Mouse (Mus musculus) stomach, embryonic 16.5 days (tissue): ENCODE measurements around the gene Olfr1312. TPM values are rescaled to one million over a fixed set of nuclear protein-coding genes. Genes with fewer than 3 reads are reported as not detected.
"Not testable (repeated sequence)": the region's sequence is repeated elsewhere in the genome, so short reads cannot be mapped to it uniquely, and the experiment has no call there.

Experiments used
- ATAC-seq: fragments of 200-750 bp; cut with Nextera tagmentation; 2 replicates; pipeline ENCODE4 v1.8.0; 2017; ENCODE audit warnings: moderate number of reproducible peaks, moderate TSS enrichment; ENCODE audit not compliant: insufficient read depth, low FRiP score
- H3K27ac ChIP-seq: fragments of 300-500 bp; sonication (generic); 2 replicates; pipeline ENCODE4 v1.5.1; 2014; ENCODE audit warnings: low read length
- H3K27me3 ChIP-seq: fragments of 300-500 bp; sonication (generic); 2 replicates; pipeline ENCODE4 v1.6.1; 2014; ENCODE audit warnings: low read length, control low read depth, mixed read lengths; ENCODE audit not compliant: control insufficient read depth, insufficient read depth
- H3K36me3 ChIP-seq: fragments of 300-500 bp; sonication (generic); 2 replicates; pipeline ENCODE4 v1.6.1; 2014; ENCODE audit warnings: low read length; ENCODE audit not compliant: control insufficient read depth, insufficient read depth
- H3K4me1 ChIP-seq: fragments of 300-500 bp; sonication (generic); 2 replicates; pipeline ENCODE4 v1.6.1; 2014; ENCODE audit warnings: low read length, control low read depth, mixed read lengths; ENCODE audit not compliant: control insufficient read depth, insufficient read depth
- H3K4me2 ChIP-seq: fragments of 300-500 bp; sonication (generic); 2 replicates; pipeline ENCODE4 v1.6.1; 2014; ENCODE audit warnings: low read depth, low read length, mixed read lengths
- H3K4me3 ChIP-seq: fragments of 300-500 bp; sonication (generic); replicated peaks from 2 replicates; pipeline ENCODE4 v1.5.1; 2014; ENCODE audit warnings: mild to moderate bottlenecking, low read length
- H3K9ac ChIP-seq: fragments of 300-500 bp; sonication (generic); 2 replicates; pipeline ENCODE4 v1.6.1; 2014; ENCODE audit warnings: low read length
- H3K9me3 ChIP-seq: fragments of 300-500 bp; sonication (generic); replicated peaks from 2 replicates; pipeline ENCODE4 v1.6.1; 2016; ENCODE audit warnings: low read length, control low read depth; ENCODE audit not compliant: control insufficient read depth
- WGBS: fragments of 180-500 bp; shearing (Covaris S2); extraction: QIAGEN DNeasy Blood & Tissue Kit; methylation state at CpG from one replicate; pipeline ENCODE4 v1.1.7; 2014; 5-methylcytosine and 5-hydroxymethylcytosine counted together
- polyA plus RNA-seq: library from polyadenylated mRNA; unstranded; fragments of >200 nt; fragmentation: Nextera tagmentation; extraction: Ambion mirVana; gene quantifications from 2 replicates; pipeline ENCODE4 v1.2.1, GENCODE M21; 2015

Olfr1312 gene
- polyA plus RNA-seq: not detected in 2 replicates

DNA sequence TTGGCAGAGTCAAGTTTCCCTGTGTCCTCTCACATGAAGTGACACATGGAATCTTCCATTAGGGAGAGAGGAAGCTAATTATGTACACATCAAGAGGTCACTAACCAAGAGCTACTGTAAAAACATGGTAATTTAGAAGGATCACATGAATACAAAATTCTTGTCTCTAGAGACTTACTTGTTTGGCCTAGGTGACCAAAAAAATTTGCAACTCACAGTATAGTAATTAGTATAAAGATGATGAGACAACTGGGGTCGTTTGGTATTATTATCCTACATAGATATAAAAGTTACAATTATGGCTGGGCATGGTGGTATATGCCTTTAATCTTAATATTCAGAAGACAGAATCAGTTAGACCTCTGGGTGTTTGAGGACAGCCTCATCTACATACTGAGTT lies at the start of gene Olfr1312:
TSS of gene Olfr1312 (minus strand) at position 101 of the 400 bp plus-strand sequence.
- Histone ChIP-seq H3K27ac (no peak within 1 kb of the TSS), H3K27me3 (no peaks in the 10 kb centered on the region), H3K9ac (no peak within 1 kb of the TSS), H3K9me3 (no peaks in the 10 kb centered on the region), H3K4me2 (no peak within 1 kb of the TSS), H3K4me1 (no peaks in the 10 kb centered on the region), H3K4me3 (no peak within 1 kb of the TSS), H3K36me3 (no peaks in the 10 kb centered on the region)
- WGBS: 30% methylated on average over 1 of the region's 1 CpGs
- ATAC-seq: no peak

DNA sequence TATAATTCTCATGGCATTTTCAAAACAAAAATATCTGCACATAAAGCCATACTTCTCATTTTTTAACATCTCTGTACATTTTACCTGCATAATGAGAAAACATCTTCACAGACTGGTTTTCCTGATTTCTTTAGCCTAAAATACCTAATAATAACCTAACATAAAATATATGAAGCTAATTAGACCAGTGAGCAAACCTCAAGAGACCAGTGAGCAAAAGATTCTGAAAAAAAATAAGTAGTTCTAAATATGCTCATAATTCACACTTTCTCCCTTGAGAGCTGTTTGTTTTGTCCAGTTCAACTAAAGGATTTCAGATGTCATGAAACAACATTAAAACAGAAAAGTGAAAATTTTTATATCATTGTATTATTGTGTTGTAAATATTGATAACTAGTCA lies 46.6 kb upstream of the Olfr1312 start, which contains the start of gene Olfr1314:
TSS of gene Olfr1314 (minus strand) at position 101 of the 400 bp plus-strand sequence.
- Histone ChIP-seq H3K27me3 (no peaks in the 10 kb centered on the region), H3K27ac (no peak within 1 kb of the TSS), H3K9ac (no peak within 1 kb of the TSS), H3K36me3 (no peaks in the 10 kb centered on the region), H3K4me2 (no peak within 1 kb of the TSS), H3K4me1 (no peaks in the 10 kb centered on the region), H3K9me3 (no peaks in the 10 kb centered on the region), H3K4me3 (no peak within 1 kb of the TSS)
- ATAC-seq: no peak

DNA sequence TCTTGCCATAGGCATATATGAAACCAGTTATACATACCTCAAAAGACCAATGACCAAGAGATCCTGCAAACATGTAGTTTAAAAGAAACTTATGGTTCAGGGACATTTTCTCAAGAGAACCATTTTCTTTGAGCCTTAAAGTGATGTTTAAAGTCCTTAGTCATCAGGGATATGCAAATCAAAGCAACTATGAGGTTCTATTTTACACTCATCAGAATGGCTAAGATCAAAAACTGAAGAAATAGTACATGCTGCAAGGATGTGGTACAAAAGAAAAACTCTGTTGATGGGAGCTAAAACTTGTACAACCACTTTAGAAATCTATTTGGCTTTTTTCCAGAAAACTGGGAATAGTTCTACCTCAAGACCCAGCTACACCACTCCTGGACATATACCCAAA lies 27.7 kb upstream of the Olfr1312 start, which contains the start of gene Olfr1313:
TSS of gene Olfr1313 (minus strand) at position 101 of the 400 bp plus-strand sequence.
- H3K4me1 ChIP-seq: no peaks in the 10 kb centered on the region
- H3K36me3 ChIP-seq: no peaks in the 10 kb centered on the region
- ATAC-seq: no peak
- no peak within 1 kb of the TSS for H3K9ac ChIP-seq
- H3K4me3 ChIP-seq: no peak within 1 kb of the TSS
- H3K27me3 ChIP-seq: no peaks in the 10 kb centered on the region
- H3K27ac ChIP-seq: no peak within 1 kb of the TSS
- H3K9me3 ChIP-seq: no peaks in the 10 kb centered on the region
- no peak within 1 kb of the TSS for H3K4me2 ChIP-seq

DNA sequence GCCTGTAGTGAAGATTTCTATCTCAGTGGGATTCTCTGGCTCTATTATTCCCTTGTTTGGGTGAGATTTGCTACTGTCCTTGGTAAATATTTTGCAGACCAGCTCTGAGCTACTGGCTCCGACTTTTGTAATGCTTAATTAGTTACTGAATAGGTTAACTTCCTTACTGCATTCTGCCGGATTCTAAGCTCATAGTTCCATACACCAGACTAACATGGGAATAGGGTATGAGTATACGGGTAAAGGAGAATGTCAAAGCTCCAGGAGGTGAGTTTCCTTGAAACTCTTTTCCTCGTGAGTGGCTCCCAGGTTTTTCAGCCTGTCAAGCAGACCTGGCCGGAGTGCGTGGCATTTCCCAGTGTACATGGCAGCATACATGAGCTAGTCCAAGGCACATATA lies 23.1 kb downstream of the Olfr1312 start:
- ATAC-seq: not testable (repeated sequence)
- 41% methylated on average over 6 of the region's 6 CpGs for WGBS

DNA sequence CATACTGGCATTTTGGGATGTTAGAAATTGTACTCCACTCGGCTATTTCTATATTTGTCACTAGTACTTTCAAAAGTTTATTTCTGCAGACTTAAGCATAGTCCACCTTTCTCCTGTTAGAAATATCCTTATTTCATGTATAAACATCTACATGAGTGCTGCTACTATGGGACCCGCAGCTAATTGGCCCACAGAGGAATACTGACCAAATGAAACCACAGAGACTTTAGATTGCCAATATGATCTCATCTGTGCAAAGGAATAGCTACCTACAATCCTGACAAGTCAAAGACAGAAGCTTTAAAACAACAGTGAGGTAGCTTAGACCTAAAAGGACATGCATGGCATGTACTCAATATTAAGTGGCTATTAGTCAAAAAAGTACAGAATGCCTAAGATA lies 25.7 kb downstream of the Olfr1312 start, which contains the start of gene Olfr1311:
TSS of gene Olfr1311 (minus strand) at position 101 of the 400 bp plus-strand sequence.
- ATAC-seq: no peak
- no peaks in the 10 kb centered on the region for H3K9me3 ChIP-seq
- no peak within 1 kb of the TSS for H3K27ac ChIP-seq
- no peaks in the 10 kb centered on the region for H3K36me3 ChIP-seq
- H3K4me1 ChIP-seq: no peaks in the 10 kb centered on the region
- no peaks in the 10 kb centered on the region for H3K27me3 ChIP-seq
- H3K9ac ChIP-seq: no peak within 1 kb of the TSS
- 90% methylated on average over 2 of the region's 2 CpGs for WGBS
- no peak within 1 kb of the TSS for H3K4me3 ChIP-seq
- H3K4me2 ChIP-seq: no peak within 1 kb of the TSS

More for the DNA sequence above, 23.1 kb downstream of the Olfr1312 start:
- H3K4me3 ChIP-seq, H3K27me3 ChIP-seq, H3K36me3 ChIP-seq, H3K9me3 ChIP-seq, H3K27ac ChIP-seq, H3K4me2 ChIP-seq, H3K9ac ChIP-seq, H3K4me1 ChIP-seq: not testable (repeated sequence)

DNA sequence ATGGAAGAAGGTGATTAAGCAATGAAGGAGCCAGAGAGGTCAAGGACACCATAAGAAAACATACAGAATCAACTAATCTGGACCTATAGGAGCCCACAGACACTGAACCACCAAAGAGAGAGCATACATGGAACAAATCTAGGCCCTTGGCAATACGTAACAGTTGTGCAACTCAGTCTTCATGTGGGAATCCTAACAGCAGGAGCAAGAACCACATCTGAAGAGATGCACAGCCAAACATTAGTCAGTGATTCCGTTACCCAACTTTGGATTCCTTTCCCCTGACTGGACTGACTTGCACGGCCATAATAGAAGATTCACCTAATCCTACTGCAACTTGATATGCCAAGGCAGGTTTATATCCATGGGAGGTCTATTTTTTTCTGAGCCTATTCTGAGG lies 35.1 kb downstream of the Olfr1312 start:
- WGBS: 82% methylated on average over 3 of the region's 3 CpGs

DNA sequence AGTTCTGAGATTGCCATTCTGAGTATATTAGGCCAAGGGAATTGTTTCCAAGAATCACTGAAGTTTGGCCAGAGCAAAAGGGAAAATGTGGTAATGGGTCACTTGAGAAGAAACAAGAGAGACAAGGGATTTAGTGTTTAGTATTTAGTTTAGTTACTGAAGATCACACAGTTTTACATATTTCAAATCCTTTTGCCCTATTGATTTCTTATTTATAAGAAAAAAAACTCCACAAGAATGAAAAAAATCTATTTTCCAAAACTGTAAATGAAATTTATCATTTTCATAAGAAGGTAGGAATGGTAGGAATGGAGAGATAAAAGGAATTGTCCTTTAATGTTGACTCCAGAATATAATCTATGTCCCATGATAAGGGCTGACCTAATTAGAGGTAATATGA lies 37.4 kb downstream of the Olfr1312 start, which contains the start of gene Olfr1310:
TSS of gene Olfr1310 (minus strand) at position 101 of the 400 bp plus-strand sequence.
- H3K4me2 ChIP-seq: no peak within 1 kb of the TSS
- H3K9me3 ChIP-seq: no peaks in the 10 kb centered on the region
- no peaks in the 10 kb centered on the region for H3K4me1 ChIP-seq
- no peaks in the 10 kb centered on the region for H3K27me3 ChIP-seq
- no peak within 1 kb of the TSS for H3K9ac ChIP-seq
- H3K4me3 ChIP-seq: no peak within 1 kb of the TSS
- H3K27ac ChIP-seq: no peak within 1 kb of the TSS
- ATAC-seq: no peak
- H3K36me3 ChIP-seq: no peaks in the 10 kb centered on the region

More for the DNA sequence above, 35.1 kb downstream of the Olfr1312 start:
- no peak overlapping the region for H3K4me3 ChIP-seq
- no peaks in the 10 kb centered on the region for H3K36me3 ChIP-seq
- no peak for ATAC-seq
- H3K9me3 ChIP-seq: no peaks in the 10 kb centered on the region
- H3K27me3 ChIP-seq: no peaks in the 10 kb centered on the region
- no peak overlapping the region for H3K4me2 ChIP-seq
- H3K9ac ChIP-seq: no peak overlapping the region
- H3K27ac ChIP-seq: no peak overlapping the region
- no peaks in the 10 kb centered on the region for H3K4me1 ChIP-seq

DNA sequence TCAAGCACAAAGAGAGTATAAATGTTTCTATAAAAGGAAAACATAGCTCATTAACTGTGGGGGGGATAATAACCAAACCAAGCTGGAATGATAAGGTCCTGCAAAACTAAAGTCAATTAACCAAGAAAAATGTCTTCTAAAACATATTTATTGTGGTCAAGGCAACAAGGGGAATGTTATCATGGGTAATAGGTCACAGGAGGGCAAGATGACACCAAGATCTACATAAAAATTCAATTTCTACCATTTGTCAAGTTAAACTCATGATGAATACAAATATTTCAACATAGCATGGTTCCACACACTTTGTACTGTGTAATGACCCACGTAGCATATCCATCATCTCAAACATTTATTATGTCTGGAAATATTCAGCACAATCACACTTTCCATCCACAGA lies 59.9 kb downstream of the Olfr1312 start, which contains the start of gene Olfr1309:
TSS of gene Olfr1309 (minus strand) at position 101 of the 400 bp plus-strand sequence.
- WGBS: 52% methylated on average over 1 of the region's 1 CpGs

More for the DNA sequence above, 59.9 kb downstream of the Olfr1312 start, which contains the start of gene Olfr1309:
- Histone ChIP-seq H3K9me3 (no peaks in the 10 kb centered on the region), H3K4me2 (no peak within 1 kb of the TSS), H3K4me3 (no peak within 1 kb of the TSS), H3K4me1 (no peaks in the 10 kb centered on the region), H3K9ac (no peak within 1 kb of the TSS), H3K36me3 (no peaks in the 10 kb centered on the region), H3K27me3 (no peaks in the 10 kb centered on the region), H3K27ac (no peak within 1 kb of the TSS)
- ATAC-seq: no peak
